ENCODE assay signal across 12 mouse cellular contexts in the genomic region with DNA sequence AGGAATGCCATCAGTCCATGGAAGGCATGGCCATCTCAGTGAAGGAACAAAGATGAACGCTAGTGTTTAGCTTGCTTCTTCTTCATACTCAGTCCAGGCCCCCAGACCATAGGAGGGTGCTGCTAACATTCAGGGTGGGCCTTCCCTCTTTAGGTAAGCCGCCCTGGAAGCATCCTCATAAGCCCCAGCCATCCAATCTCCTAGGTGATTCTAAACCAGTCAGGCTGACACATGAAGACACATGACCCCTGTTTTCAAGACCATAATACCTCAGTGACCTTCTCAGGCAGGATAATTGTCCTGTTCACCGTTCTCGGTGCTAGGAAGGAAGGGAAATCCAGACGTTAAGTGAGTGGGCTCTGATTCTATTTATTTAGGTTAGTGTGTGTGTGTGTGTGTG.
DNase-seq lines count a peak whose midpoint lies in the region; ATAC-seq and TF ChIP-seq lines count a peak whose summit lies in the region.
"Had no signal": no experiment of that assay in that cellular context is flagged by ENCODE, and none has a peak within 500 bp of the region (broad histone marks: within the 10 kb centered on the region; RNA-seq: fewer than 3 reads in every experiment).

No protein-coding gene starts in this region.

- DNase-seq in gastrocnemius, adult 2 months = no peak
- DNase-seq in gastrocnemius, adult 18-20 months (ENCODE audit: low spot score) = no peak
- no peak for DNase-seq in liver, adult 2 months (ENCODE audit: extremely low read depth, low read depth, low spot score)
- DNase-seq in liver, embryonic 11.5 days (ENCODE audit: low spot score) = no peak
- no peak for DNase-seq in left cerebral cortex, adult 18-20 months (ENCODE audit: low spot score in 2 of 2)
- DNase-seq in adrenal gland, postnatal 10 days = no peak
- DNase-seq: right cerebral cortex, postnatal 4 days; thymus, adult 18-20 months had no signal

- no peak for ATAC-seq in liver, embryonic 11.5 days (replicated peaks; ENCODE audit: low FRiP score)
- no peak for ATAC-seq in embryonic facial prominence, embryonic 12.5 days (ENCODE audit: insufficient number of reproducible peaks, insufficient read depth, low FRiP score, low TSS enrichment)
- no peak for ATAC-seq in liver, embryonic 16.5 days (ENCODE audit: low read depth)
- ATAC-seq: forebrain, embryonic 13.5 days had no signal

- peaks cover 16% of the 10 kb centered on the region for H3K4me1 ChIP-seq in liver, adult 2 months (ENCODE audit: control insufficient read depth, insufficient read depth, low read length)
- H3K4me1 ChIP-seq in liver, embryonic 11.5 days (replicated peaks; ENCODE audit: control insufficient read depth, insufficient read depth, low read length) = peaks cover 19% of the 10 kb centered on the region
- H3K4me1 ChIP-seq in embryonic facial prominence, embryonic 12.5 days = peaks cover 30% of the 10 kb centered on the region
- H3K4me1 ChIP-seq in liver, embryonic 16.5 days (ENCODE audit: control insufficient read depth, low read depth, low read length) = peaks cover 7% of the 10 kb centered on the region

- H3K27me3 ChIP-seq in liver, adult 2 months (ENCODE audit: control insufficient read depth, insufficient read depth, low read length) = no peaks in the 10 kb centered on the region
- H3K27me3 ChIP-seq in liver, embryonic 11.5 days (replicated peaks; ENCODE audit: control insufficient read depth, insufficient read depth, low read length) = no peaks in the 10 kb centered on the region; the same call in 1 of the 2 replicates
- no peaks in the 10 kb centered on the region for H3K27me3 ChIP-seq in embryonic facial prominence, embryonic 12.5 days
- H3K27me3 ChIP-seq in liver, embryonic 16.5 days (ENCODE audit: control insufficient read depth, insufficient read depth, low read depth, low read length) = no peaks in the 10 kb centered on the region

- no peak overlapping the region for H3K9ac ChIP-seq in liver, adult 2 months (ENCODE audit: low read depth, low read length)
- H3K9ac ChIP-seq in liver, embryonic 11.5 days (ENCODE audit: low read depth, low read length) = no peak overlapping the region
- H3K9ac ChIP-seq in embryonic facial prominence, embryonic 12.5 days = no peak overlapping the region
- H3K9ac ChIP-seq in liver, embryonic 16.5 days (ENCODE audit: low read depth, low read length) = no peak overlapping the region

- H3K36me3 ChIP-seq in liver, adult 2 months (ENCODE audit: control insufficient read depth, insufficient read depth, low read length) = no peaks in the 10 kb centered on the region
- no peaks in the 10 kb centered on the region for H3K36me3 ChIP-seq in liver, embryonic 11.5 days (ENCODE audit: control insufficient read depth, insufficient read depth, low read length)
- H3K36me3 ChIP-seq in embryonic facial prominence, embryonic 12.5 days = no peaks in the 10 kb centered on the region
- no peaks in the 10 kb centered on the region for H3K36me3 ChIP-seq in liver, embryonic 16.5 days (ENCODE audit: control insufficient read depth, insufficient read depth)

- no peak for TF ChIP-seq CTCF in gastrocnemius, adult 2 months (IDR thresholded peaks at IDR 0.05)
- no peak for TF ChIP-seq CTCF in liver, adult 2 months (IDR thresholded peaks at IDR 0.05; ENCODE audit: low read depth, low read length)

- TF ChIP-seq POLR2A in liver, adult 2 months (IDR thresholded peaks at IDR 0.05; ENCODE audit: extremely low read depth, insufficient read depth, low read length) = no peak

- no peak overlapping the region for H3K4me2 ChIP-seq in liver, embryonic 11.5 days
- no peak overlapping the region for H3K4me2 ChIP-seq in embryonic facial prominence, embryonic 12.5 days (replicated peaks)
- no peak overlapping the region for H3K4me2 ChIP-seq in liver, embryonic 16.5 days (ENCODE audit: low read depth, low read length)

- 70% methylated on average over 5 of the region's 5 CpGs for WGBS in liver, adult 2 months
- 75% methylated on average over 5 of the region's 5 CpGs for WGBS in liver, embryonic 11.5 days
- WGBS in embryonic facial prominence, embryonic 12.5 days = 61% methylated on average over 5 of the region's 5 CpGs
- WGBS in liver, embryonic 16.5 days (ENCODE audit: insufficient replicate concordance) = 58% methylated on average over 5 of the region's 5 CpGs

- no peaks in the 10 kb centered on the region for H3K79me2 ChIP-seq in liver, adult 2 months (ENCODE audit: control insufficient read depth, insufficient read depth, low read length)

- no peak overlapping the region for H3K4me3 ChIP-seq in gastrocnemius, adult 2 months
- no peak overlapping the region for H3K4me3 ChIP-seq in liver, adult 2 months (ENCODE audit: insufficient read depth, low read depth, low read length)
- no peak overlapping the region for H3K4me3 ChIP-seq in liver, embryonic 11.5 days (ENCODE audit: low read depth, low read length)
- H3K4me3 ChIP-seq in embryonic facial prominence, embryonic 12.5 days = no peak overlapping the region
- H3K4me3 ChIP-seq in liver, embryonic 16.5 days (ENCODE audit: low read depth, low read length) = no peak overlapping the region

- H3K27ac ChIP-seq in gastrocnemius, adult 2 months = peak overlapping the region; percentile 96
- H3K27ac ChIP-seq in liver, adult 2 months (replicated peaks; ENCODE audit: insufficient read depth, low read depth, low read length) = peak overlapping the region; percentile 46
- no peak overlapping the region; the same call in 1 of the 2 replicates for H3K27ac ChIP-seq in liver, embryonic 11.5 days (ENCODE audit: low read depth, low read length)
- 0 out of 2 replicates have a peak overlapping the region, but pooled peaks have one; percentile 79 for H3K27ac ChIP-seq in embryonic facial prominence, embryonic 12.5 days
- H3K27ac ChIP-seq in liver, embryonic 16.5 days (ENCODE audit: low read length) = peak overlapping the region; percentile 21; the same call in 1 of the 2 replicates
- H3K27ac ChIP-seq: hindbrain, embryonic 14.5 days had no signal

- intact Hi-C loops in gastrocnemius, adult 2 months (cut with DNase I) = loop anchor here (5.0 kb wide), 2 partner anchors 63 to 213 kb away; no protein-coding TSS in a partner anchor

- H3K9me3 ChIP-seq in liver, embryonic 11.5 days (ENCODE audit: control insufficient read depth, low read length) = no peaks in the 10 kb centered on the region
- H3K9me3 ChIP-seq in embryonic facial prominence, embryonic 12.5 days = no peaks in the 10 kb centered on the region
- no peaks in the 10 kb centered on the region for H3K9me3 ChIP-seq in liver, embryonic 16.5 days (replicated peaks; ENCODE audit: control insufficient read depth, low read length)
- H3K9me3 ChIP-seq: forebrain, embryonic 13.5 days had no signal
